Mouse (Mus musculus) leukemia stem cell, adult 10-12 weeks (primary cell): Measurements from ENCODE around the gene Pkp3. TPM values are rescaled to one million over a fixed set of nuclear protein-coding genes. Genes with fewer than 3 reads are reported as not detected.

Experiments
- polyA plus RNA-seq: library from polyadenylated mRNA; stranded (reverse); fragments of >175 nt; gene quantifications from 2 replicates; pipeline ENCODE4 v1.2.3, GENCODE M21; 2012; ENCODE audit warnings: low replicate concordance

Pkp3 gene
- 5.0 and 6.6 TPM in 2 replicates for polyA plus RNA-seq

DNA sequence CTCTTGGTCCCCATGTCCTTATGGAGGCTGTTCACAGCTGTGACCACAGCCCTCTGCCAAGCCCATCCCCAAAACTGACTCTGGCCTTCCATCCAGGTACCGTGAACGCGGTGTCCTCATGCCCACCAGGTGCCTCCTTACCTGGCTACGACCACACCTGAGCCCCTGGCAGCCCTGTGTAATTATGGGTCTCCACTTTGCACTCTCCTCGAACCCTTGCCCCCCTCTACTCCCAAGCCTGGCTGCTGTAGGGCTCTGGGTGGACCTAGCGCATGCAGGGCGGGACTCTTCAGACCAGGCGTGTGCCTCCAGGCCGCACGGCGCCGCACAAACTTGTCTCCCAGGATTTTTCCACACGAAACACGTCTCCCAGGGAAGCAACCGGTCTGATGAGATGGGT lies at the start of gene Pkp3:
Pkp3 (plus strand) TSS at position 378 of the 400 bp plus-strand sequence.

DNA sequence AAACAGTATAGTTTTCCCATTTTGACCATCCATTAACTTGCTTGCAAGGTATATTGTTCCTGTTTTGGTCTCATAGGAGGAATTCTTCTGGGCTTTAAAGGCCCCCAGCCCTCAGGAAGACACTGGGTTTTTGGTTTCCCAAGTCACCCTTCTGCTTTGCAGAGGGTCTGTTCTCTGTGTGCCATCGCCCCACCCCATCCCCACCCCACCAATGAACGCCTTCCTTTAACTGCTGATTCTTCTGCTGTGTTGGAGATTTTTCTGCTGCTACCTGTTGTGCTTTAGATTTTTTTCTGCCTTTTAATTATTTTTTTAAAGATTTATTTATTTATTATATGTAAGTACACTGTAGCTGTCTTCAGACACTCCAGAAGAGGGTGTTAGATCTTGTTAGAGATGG lies 49.2 kb upstream of the Pkp3 start, which contains the start of gene Gm17387:
Gm17387 (plus strand) TSS at position 301 of the 400 bp plus-strand sequence.

GRCm38 (mm10) chr7:141060426-141061242 lies 17.4 kb upstream of the Pkp3 start, which contains the start of gene B4galnt4:
Gene B4galnt4 (plus strand): TSS chr7:141061104.

DNA sequence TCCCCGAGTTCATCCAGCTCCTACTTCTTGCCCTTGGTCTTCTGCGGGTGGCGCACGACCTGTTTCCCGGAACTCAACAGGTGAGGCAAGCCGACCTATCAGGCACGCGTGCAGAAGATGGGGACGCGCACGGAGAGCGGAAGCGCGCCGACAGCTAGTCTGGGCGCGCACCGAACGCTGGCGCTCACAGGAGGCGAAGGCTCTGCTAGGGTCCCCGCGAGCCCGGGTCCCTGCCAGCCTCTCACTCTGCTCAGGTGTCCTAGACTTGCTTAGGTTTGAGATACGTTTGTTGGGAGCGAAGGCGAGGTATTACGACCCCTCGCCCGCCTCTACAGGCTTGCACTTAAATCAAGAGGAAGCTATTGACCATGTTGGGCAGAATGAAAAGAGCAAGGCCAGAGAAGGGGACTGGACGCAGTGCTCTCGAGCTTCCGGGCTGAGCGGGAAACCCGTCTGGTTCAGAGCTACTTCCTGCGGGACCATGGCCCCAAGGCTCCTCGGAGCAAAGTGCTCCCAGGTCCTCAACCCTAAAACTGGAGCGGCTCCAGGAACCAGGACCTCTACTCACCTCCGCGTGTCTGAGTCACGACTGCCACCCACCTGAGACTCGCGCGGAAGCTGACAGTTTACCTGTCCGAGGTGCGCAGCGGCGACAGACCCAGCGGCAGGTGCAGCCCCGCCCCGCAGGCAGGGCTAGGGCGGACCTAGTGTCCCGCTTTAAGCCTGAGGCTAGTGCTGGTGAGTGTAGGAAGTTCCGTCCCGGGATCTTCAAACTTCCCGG lies 22.1 kb downstream of the Pkp3 start, which contains the start of gene Sigirr:
Sigirr (minus strand) TSS at position 662 of the 781 bp plus-strand sequence.

DNA sequence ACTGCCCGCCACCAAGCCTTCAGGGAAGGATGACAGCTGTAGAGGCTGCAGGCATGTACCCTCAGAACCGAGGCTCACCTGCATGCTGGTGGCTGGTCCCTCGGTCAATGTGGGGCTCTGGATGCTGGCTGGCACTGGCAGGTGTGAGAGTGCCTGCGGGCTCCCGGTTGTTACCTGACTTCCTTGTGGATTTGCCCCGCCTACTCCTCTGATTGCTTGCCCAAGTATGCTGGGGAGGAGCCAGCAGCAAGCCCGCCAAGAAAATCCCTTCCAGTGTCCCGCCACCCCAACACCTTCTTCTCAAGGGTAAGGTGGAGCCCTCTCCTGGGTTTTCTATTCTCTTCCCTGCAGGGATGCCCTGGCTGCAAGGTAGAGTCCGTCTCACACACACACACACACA lies 39.6 kb downstream of the Pkp3 start, which contains the start of gene Ano9:
Ano9 (minus strand) TSS at position 171 of the 400 bp plus-strand sequence.

GRCm38 (mm10) chr7:141122245-141122644 lies 44.2 kb downstream of the Pkp3 start, which contains the start of gene Ptdss2:
Gene Ptdss2 (plus strand): TSS chr7:141122382.

Other genes with a start within 250 kb of the Pkp3 start
- not detected in 2 replicates for gene Urah, start 243.2 kb upstream of the Pkp3 start, polyA plus RNA-seq
- gene Scgb1c1, start 232.7 kb upstream of the Pkp3 start, polyA plus RNA-seq, result not detected in 2 replicates
- gene Odf3, start 230.4 kb upstream of the Pkp3 start, polyA plus RNA-seq, result not detected in 2 replicates
- not detected in 2 replicates for gene Gm45785, start 221.9 kb upstream of the Pkp3 start, polyA plus RNA-seq
- 59.0 and 60.4 TPM in 2 replicates for gene Ric8a, start 221.3 kb upstream of the Pkp3 start, polyA plus RNA-seq
- gene Bet1l, start 220.6 kb upstream of the Pkp3 start, polyA plus RNA-seq, result 1.6 and 5.5 TPM in 2 replicates
- gene Psmd13, start 196.2 kb upstream of the Pkp3 start, polyA plus RNA-seq, result 24.5 and 69.2 TPM in 2 replicates
- gene Sirt3, start 195.9 kb upstream of the Pkp3 start, polyA plus RNA-seq, result 32.7 and 37.1 TPM in 2 replicates
- gene Cox8b, start 177.8 kb upstream of the Pkp3 start, polyA plus RNA-seq, result not detected in 2 replicates
- not detected in 2 replicates for gene Nlrp6, start 157.3 kb upstream of the Pkp3 start, polyA plus RNA-seq
- 8.1 and 14.9 TPM in 2 replicates for gene Pgghg, start 136.8 kb upstream of the Pkp3 start, polyA plus RNA-seq
- 0.58 TPM in 1 of 2 replicates, not detected in the other for gene Ifitm5, start 127.9 kb upstream of the Pkp3 start, polyA plus RNA-seq
- gene Gm45717, start 122.3 kb upstream of the Pkp3 start, polyA plus RNA-seq, result not detected in 2 replicates
- gene Ifitm2, start 122.2 kb upstream of the Pkp3 start, polyA plus RNA-seq, result 14.4 and 81.4 TPM in 2 replicates
- 1.1 and 10.3 TPM in 2 replicates for gene Ifitm1, start 111.0 kb upstream of the Pkp3 start, polyA plus RNA-seq
- gene Ifitm3, start 67.4 kb upstream of the Pkp3 start, polyA plus RNA-seq, result 12.1 and 15.1 TPM in 2 replicates
- gene Ifitm6, start 60.3 kb upstream of the Pkp3 start, polyA plus RNA-seq, result 0.77 TPM in 1 of 2 replicates, not detected in the other
- not detected in 2 replicates for gene Gm17387, start 49.1 kb upstream of the Pkp3 start, polyA plus RNA-seq
- 2.6 and 3.4 TPM in 2 replicates for gene B4galnt4, start 17.1 kb upstream of the Pkp3 start, polyA plus RNA-seq
- 10.6 and 20.3 TPM in 2 replicates for gene Sigirr, start 22.4 kb downstream of the Pkp3 start, polyA plus RNA-seq
- gene Ano9, start 39.6 kb downstream of the Pkp3 start, polyA plus RNA-seq, result 0.30 TPM in 1 of 2 replicates, not detected in the other
- gene Ptdss2, start 44.2 kb downstream of the Pkp3 start, polyA plus RNA-seq, result 172 and 234 TPM in 2 replicates
- 4.4 and 23.6 TPM in 2 replicates for gene Rnh1, start 94.6 kb downstream of the Pkp3 start, polyA plus RNA-seq
- 58.5 and 63.6 TPM in 2 replicates for gene Hras, start 115.8 kb downstream of the Pkp3 start, polyA plus RNA-seq
- 9.6 and 9.7 TPM in 2 replicates for gene Lrrc56, start 115.9 kb downstream of the Pkp3 start, polyA plus RNA-seq
- gene Lmntd2, start 135.9 kb downstream of the Pkp3 start, polyA plus RNA-seq, result 0.97 and 1.5 TPM in 2 replicates
- 8.4 and 16.5 TPM in 2 replicates for gene Rassf7, start 137.6 kb downstream of the Pkp3 start, polyA plus RNA-seq
- 105 and 162 TPM in 2 replicates for gene Phrf1, start 150.6 kb downstream of the Pkp3 start, polyA plus RNA-seq
- 194 and 421 TPM in 2 replicates for gene Irf7, start 188.3 kb downstream of the Pkp3 start, polyA plus RNA-seq
- gene Cdhr5, start 198.6 kb downstream of the Pkp3 start, polyA plus RNA-seq, result 0.24 TPM in 1 of 2 replicates, not detected in the other
- gene Sct, start 200.9 kb downstream of the Pkp3 start, polyA plus RNA-seq, result not detected in 2 replicates
- 0.06 TPM in 1 of 2 replicates, not detected in the other for gene Drd4, start 213.8 kb downstream of the Pkp3 start, polyA plus RNA-seq
- 29.1 and 106 TPM in 2 replicates for gene Deaf1, start 249.5 kb downstream of the Pkp3 start, polyA plus RNA-seq
- 17.9 and 21.6 TPM in 2 replicates for gene Tmem80, start 249.5 kb downstream of the Pkp3 start, polyA plus RNA-seq